Mouse (Mus musculus) heart, embryonic 15.5 days (tissue): ENCODE data around the gene Nnat. TPM values are rescaled to one million over a fixed set of nuclear protein-coding genes. Genes with fewer than 3 reads are reported as not detected.
A peak's percentile ranks its signal among the peaks of the same experiment; 100 is the strongest.

Experiments used
- ATAC-seq: fragments of 200-750 bp; cut with Nextera tagmentation; replicated peaks from 2 replicates; pipeline ENCODE4 v1.8.0; 2017; ENCODE audit warnings: low read depth, moderate TSS enrichment; ENCODE audit not compliant: insufficient number of reproducible peaks, insufficient read depth, low FRiP score
- H3K27ac ChIP-seq: fragments of 300-500 bp; sonication (generic); 2 replicates; pipeline ENCODE4 v1.5.1; 2015; ENCODE audit warnings: mild to moderate bottlenecking, inconsistent platforms
- H3K27me3 ChIP-seq: fragments of 300-500 bp; sonication (generic); 2 replicates; pipeline ENCODE4 v1.6.1; 2015; ENCODE audit warnings: inconsistent platforms
- H3K36me3 ChIP-seq: fragments of 300-500 bp; sonication (generic); 2 replicates; pipeline ENCODE4 v1.6.1; 2015; ENCODE audit warnings: mild to moderate bottlenecking, inconsistent platforms
- H3K4me1 ChIP-seq: fragments of 300-500 bp; sonication (generic); replicated peaks from 2 replicates; pipeline ENCODE4 v1.6.1; 2015; ENCODE audit warnings: inconsistent platforms
- H3K4me2 ChIP-seq: fragments of 300-500 bp; sonication (generic); 2 replicates; pipeline ENCODE4 v1.6.1; 2015; ENCODE audit warnings: inconsistent platforms, mild to moderate bottlenecking, moderate library complexity
- H3K4me3 ChIP-seq: fragments of 300-500 bp; sonication (generic); 2 replicates; pipeline ENCODE4 v1.5.1; 2015; ENCODE audit warnings: mild to moderate bottlenecking, inconsistent platforms
- H3K9ac ChIP-seq: fragments of 300-500 bp; sonication (generic); 2 replicates; pipeline ENCODE4 v1.6.1; 2015; ENCODE audit warnings: mild to moderate bottlenecking, inconsistent platforms
- H3K9me3 ChIP-seq: fragments of 300-500 bp; sonication (generic); replicated peaks from 2 replicates; pipeline ENCODE4 v1.6.1; 2016; ENCODE audit warnings: inconsistent platforms
- WGBS: fragments of 180-500 bp; shearing (Covaris S2); methylation state at CpG from one replicate; pipeline ENCODE4 v1.1.7; 2015; ENCODE audit warnings: mixed read lengths; 5-methylcytosine and 5-hydroxymethylcytosine counted together
- microRNA-seq: library from miRNA; unstranded; fragments of <30 nt; microRNA quantifications from one replicate; pipeline ENCODE4, GENCODE M21; 2016
- polyA plus RNA-seq: library from polyadenylated mRNA; unstranded; fragments of >200 nt; fragmentation: Nextera tagmentation; extraction: Ambion mirVana; gene quantifications from 2 replicates; pipeline ENCODE4 v1.2.1, GENCODE M21; 2015

Nnat gene
- polyA plus RNA-seq, 1 experiment from 2014 or later, result 54.1 TPM

DNA sequence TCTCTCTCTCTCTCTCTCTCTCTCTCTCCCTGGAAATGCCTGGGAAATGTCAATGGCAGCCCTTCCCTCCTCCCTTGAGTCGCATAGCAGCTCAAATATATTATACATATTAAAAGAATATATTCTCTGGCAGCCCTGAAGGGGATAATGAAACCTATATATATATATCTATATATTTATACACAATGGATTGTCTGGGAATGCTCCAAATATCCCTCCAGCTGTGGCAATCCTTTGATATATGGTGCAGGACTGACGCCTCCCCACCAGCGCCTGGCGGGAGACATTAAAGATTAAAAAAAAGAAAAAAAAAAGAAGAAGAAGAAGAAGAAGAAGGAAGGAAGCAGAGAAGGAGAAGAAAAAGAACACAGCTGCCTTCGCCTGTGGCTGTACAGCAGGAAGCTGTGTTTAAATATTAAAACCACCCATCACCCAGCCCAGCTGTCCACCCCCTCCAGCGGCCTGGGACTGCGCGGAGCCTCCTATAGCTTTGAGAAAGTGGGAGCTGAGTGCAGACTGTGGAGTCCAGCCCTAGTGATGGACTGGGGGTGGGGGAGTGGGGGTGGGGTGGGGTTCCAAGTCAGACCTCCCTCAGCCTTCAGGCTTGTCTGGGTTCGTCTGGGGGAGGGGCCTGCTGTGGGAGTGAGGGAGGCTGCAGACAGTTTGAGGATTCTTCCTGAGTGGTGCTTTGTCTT lies 47.8 kb downstream of the Nnat start:
- WGBS, result 50% methylated on average over 9 of the region's 9 CpGs
- ATAC-seq, result no peak

GRCm38 (mm10) chr2:157611735-157612134 lies 51.9 kb downstream of the Nnat start:
- no peaks in the 10 kb centered on the region for H3K36me3 ChIP-seq
- H3K9ac ChIP-seq, result no peak overlapping the region
- WGBS, result 71% methylated on average over 3 of the region's 3 CpGs
- no peak overlapping the region for H3K27ac ChIP-seq
- peaks cover 12% of the 10 kb centered on the region for H3K27me3 ChIP-seq
- ATAC-seq, result no peak
- H3K9me3 ChIP-seq, result no peaks in the 10 kb centered on the region
- no peak overlapping the region for H3K4me2 ChIP-seq
- no peak overlapping the region for H3K4me3 ChIP-seq
- no peaks in the 10 kb centered on the region; the same call in 1 of the 2 replicates for H3K4me1 ChIP-seq

More for the DNA sequence above, 47.8 kb downstream of the Nnat start:
- Histone ChIP-seq H3K9me3 (no peaks in the 10 kb centered on the region), H3K9ac (no peak overlapping the region), H3K4me3 (no peak overlapping the region), H3K4me2 (no peak overlapping the region), H3K36me3 (no peaks in the 10 kb centered on the region), H3K27ac (no peak overlapping the region), H3K27me3 (peaks cover 19% of the 10 kb centered on the region), H3K4me1 (no peaks in the 10 kb centered on the region; the same call in 1 of the 2 replicates)

Small RNA genes within 50 kb of the gene (microRNA-seq; reads per million reads assigned to microRNA genes)
- gene Gm23134, result 3.6 reads per million, percentile 13 among the genes with 10 or more reads in this experiment

Other genes starting within 250 kb of the Nnat start
- not detected in 2 replicates for gene Ghrh, start 212.6 kb upstream of the Nnat start, polyA plus RNA-seq
- gene Manbal, start 192.5 kb upstream of the Nnat start, polyA plus RNA-seq, result 49.7 and 62.0 TPM in 2 replicates
- 5.6 and 9.6 TPM in 2 replicates for gene Src, start 141.6 kb upstream of the Nnat start, polyA plus RNA-seq
- 32.5 and 35.7 TPM in 2 replicates for gene Blcap, start 11.2 kb downstream of the Nnat start, polyA plus RNA-seq
- 27.3 and 34.8 TPM in 2 replicates for gene Ctnnbl1, start 177.3 kb downstream of the Nnat start, polyA plus RNA-seq